Mouse (Mus musculus) neural tube, embryonic 11.5 days (tissue): Measurements from ENCODE around the gene Myl7. TPM values are rescaled to one million over a fixed set of nuclear protein-coding genes. Genes with fewer than 3 reads are reported as not detected.
A peak's percentile ranks its signal among the peaks of the same experiment; 100 is the strongest.

Source experiments
- ATAC-seq: fragments of 200-750 bp; cut with Nextera tagmentation; 2 replicates; pipeline ENCODE4 v1.8.0; 2017; ENCODE audit warnings: moderate number of reproducible peaks, mild to moderate bottlenecking, moderate TSS enrichment, moderate library complexity; ENCODE audit not compliant: insufficient read depth, low FRiP score, low TSS enrichment
- DNase-seq: peaks from one replicate; pipeline ENCODE4 v3.0.0-alpha.2; 2015; ENCODE audit warnings: low spot score
- H3K27ac ChIP-seq: fragments of 300-500 bp; sonication (generic); 2 replicates; pipeline ENCODE4 v1.5.1; 2014; ENCODE audit warnings: low read depth, mild to moderate bottlenecking, low read length
- H3K27me3 ChIP-seq: fragments of 300-500 bp; sonication (generic); 2 replicates; pipeline ENCODE4 v1.6.1; 2014; ENCODE audit warnings: mild to moderate bottlenecking, low read length, mixed read lengths; ENCODE audit not compliant: control insufficient read depth, insufficient read depth
- H3K36me3 ChIP-seq: fragments of 300-500 bp; sonication (generic); 2 replicates; pipeline ENCODE4 v1.6.1; 2014; ENCODE audit warnings: mild to moderate bottlenecking, low read length, moderate library complexity, mixed read lengths; ENCODE audit not compliant: control insufficient read depth, insufficient read depth
- H3K4me1 ChIP-seq: fragments of 300-500 bp; sonication (generic); 2 replicates; pipeline ENCODE4 v1.6.1; 2014; ENCODE audit warnings: low read length, mixed read lengths; ENCODE audit not compliant: control insufficient read depth, insufficient read depth
- H3K4me2 ChIP-seq: fragments of 300-500 bp; sonication (generic); 2 replicates; pipeline ENCODE4 v1.6.1; 2014; ENCODE audit warnings: low read depth, mild to moderate bottlenecking, moderate library complexity
- H3K4me3 ChIP-seq: fragments of 300-500 bp; sonication (generic); 2 replicates; pipeline ENCODE4 v1.5.1; 2014; ENCODE audit warnings: low read depth, low read length
- H3K9ac ChIP-seq: fragments of 300-500 bp; sonication (generic); 2 replicates; pipeline ENCODE4 v1.6.1; 2014; ENCODE audit warnings: mild to moderate bottlenecking, low read length
- H3K9me3 ChIP-seq: fragments of 300-500 bp; sonication (generic); 2 replicates; pipeline ENCODE4 v1.6.1; 2016; ENCODE audit warnings: low read length; ENCODE audit not compliant: control insufficient read depth
- WGBS: fragments of 180-500 bp; shearing (Covaris S2); extraction: QIAGEN DNeasy Blood & Tissue Kit; methylation state at CpG from one replicate; pipeline ENCODE4 v1.1.7; 2014; 5-methylcytosine and 5-hydroxymethylcytosine counted together
- polyA plus RNA-seq: library from polyadenylated mRNA; unstranded; fragments of >200 nt; fragmentation: Nextera tagmentation; extraction: Ambion mirVana; gene quantifications from 2 replicates; pipeline ENCODE4 v1.2.1, GENCODE M21; 2014

Gene Myl7
- polyA plus RNA-seq, 1 experiment from 2014 or later, result 16.9 TPM

- no peaks in the 10 kb centered on the region; the same call in 1 of the 2 replicates for H3K27me3 ChIP-seq
- no peaks in the 10 kb centered on the region for H3K9me3 ChIP-seq
- DNase-seq, result no peak
- no peak overlapping the region for H3K9ac ChIP-seq
- peaks cover 8% of the 10 kb centered on the region for H3K36me3 ChIP-seq
- H3K27ac ChIP-seq, result no peak overlapping the region
- WGBS, result 94% methylated on average over 12 of the region's 12 CpGs
- no peak overlapping the region for H3K4me3 ChIP-seq
- no peaks in the 10 kb centered on the region; the same call in 1 of the 2 replicates for H3K4me1 ChIP-seq
- ATAC-seq, result no peak
- no peak overlapping the region for H3K4me2 ChIP-seq
Measured at GRCm38 (mm10) chr11:5868324-5868723, 30.3 kb downstream of the Myl7 start.

DNA sequence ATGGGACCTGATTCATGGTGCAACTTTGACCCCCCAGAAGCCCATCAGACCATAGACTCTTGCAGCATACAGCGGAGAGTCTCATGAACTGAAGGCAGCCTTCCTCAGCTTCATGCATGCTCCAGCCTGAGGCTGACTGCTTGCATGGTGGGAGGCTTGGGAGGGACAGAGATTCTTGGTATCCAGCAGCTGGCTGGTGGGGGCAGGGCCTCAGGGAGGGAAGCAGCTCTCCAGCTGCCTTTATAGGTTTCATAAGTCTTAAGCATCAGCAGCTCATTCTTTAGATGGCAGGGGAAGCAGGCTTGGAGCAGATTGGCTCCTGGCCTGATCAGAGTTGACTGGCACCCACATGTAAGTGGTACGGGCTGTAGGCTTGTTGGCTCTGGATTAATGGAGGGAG is 31.4 kb downstream of the Myl7 start:
- no peak for ATAC-seq
- H3K4me1 ChIP-seq, result no peaks in the 10 kb centered on the region; the same call in 1 of the 2 replicates
- no peak overlapping the region for H3K9ac ChIP-seq
- H3K4me2 ChIP-seq, result no peak overlapping the region
- no peak overlapping the region for H3K27ac ChIP-seq
- 89% methylated on average over 2 of the region's 2 CpGs for WGBS
- H3K36me3 ChIP-seq, result peaks cover under 1% of the 10 kb centered on the region; the same call in 1 of the 2 replicates
- no peak for DNase-seq
- peaks cover 2% of the 10 kb centered on the region; the same call in 1 of the 2 replicates for H3K27me3 ChIP-seq
- no peaks in the 10 kb centered on the region for H3K9me3 ChIP-seq
- no peak overlapping the region for H3K4me3 ChIP-seq

DNA sequence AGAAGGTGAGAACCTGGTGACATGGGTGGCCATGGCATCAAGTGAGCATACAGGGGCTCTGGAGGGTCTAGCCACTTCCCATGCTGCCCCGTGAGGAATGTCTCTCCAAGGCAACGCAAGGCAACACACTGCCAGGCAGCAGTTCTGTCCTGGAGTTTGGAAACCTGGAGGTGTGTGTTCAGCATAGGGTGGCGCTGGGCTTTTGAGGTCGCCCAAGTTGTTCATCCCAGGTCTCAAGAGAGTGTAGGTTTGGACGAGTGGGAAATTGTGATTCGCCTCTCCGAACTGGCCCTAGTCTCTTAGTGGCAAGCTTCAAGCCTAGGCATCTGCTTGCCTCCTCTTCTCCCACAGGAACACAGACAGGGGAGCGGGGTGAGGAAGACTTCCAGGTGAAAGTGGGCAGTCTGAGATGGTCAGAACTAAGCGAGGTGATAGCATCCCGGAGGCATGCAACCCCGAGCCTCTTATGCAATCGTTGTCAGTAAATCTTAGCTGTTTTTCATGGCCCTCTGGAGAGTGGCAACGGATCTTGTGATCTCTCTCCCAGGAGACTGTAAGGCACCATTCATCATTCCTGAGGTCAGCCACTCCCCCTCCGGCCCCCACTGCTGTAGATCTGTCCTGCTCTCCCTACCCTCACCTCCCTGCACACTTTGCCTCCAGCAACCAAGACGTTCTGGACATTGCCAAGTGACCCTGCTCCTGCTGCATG is 36.0 kb downstream of the Myl7 start:
- peak overlapping the region; percentile 31; the same call in 1 of the 2 replicates for H3K4me3 ChIP-seq
- H3K9ac ChIP-seq, result no peak overlapping the region
- H3K4me2 ChIP-seq, result peak overlapping the region; percentile 46
- H3K36me3 ChIP-seq, result no peaks in the 10 kb centered on the region
- WGBS, result 19% methylated on average over 15 of the region's 15 CpGs
- H3K27me3 ChIP-seq, result peaks cover 17% of the 10 kb centered on the region
- DNase-seq, result no peak
- no peak overlapping the region for H3K27ac ChIP-seq
- no peaks in the 10 kb centered on the region for H3K9me3 ChIP-seq
- H3K4me1 ChIP-seq, result peaks cover 5% of the 10 kb centered on the region; the same call in 1 of the 2 replicates
- ATAC-seq, result no peak

DNA sequence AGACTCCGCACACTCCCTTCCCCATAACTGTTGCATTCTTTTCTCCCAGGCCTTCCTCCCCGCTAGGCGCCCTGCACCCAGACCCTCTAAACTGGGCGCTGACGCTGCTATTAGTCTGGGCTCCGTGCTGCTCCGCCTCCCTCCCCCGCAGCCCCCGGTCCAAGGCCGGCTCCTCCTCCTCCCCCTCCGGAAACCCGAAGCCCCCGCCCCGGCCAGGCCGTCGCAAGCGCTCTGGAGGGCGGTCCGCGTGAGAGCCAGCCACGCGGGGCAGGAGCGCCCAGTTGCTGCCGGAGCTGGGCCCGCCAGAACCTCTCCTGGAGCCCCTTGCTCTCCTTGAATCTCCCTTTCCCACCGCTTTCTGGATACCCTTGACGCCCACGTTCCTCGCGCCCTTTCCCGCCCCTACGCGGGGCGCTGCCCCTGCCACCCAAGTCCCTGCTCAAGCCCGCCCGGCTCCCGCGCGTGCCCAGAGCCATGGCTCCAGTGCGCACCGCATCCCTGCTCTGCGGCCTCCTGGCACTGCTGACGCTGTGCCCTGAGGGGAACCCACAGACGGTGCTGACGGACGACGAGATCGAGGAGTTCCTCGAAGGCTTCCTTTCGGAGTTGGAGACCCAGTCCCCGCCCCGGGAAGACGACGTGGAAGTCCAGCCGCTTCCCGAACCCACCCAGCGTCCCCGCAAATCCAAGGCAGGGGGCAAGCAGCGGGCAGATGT is 36.7 kb downstream of the Myl7 start, which contains the start of gene Aebp1:
Gene Aebp1, plus strand, starts transcription at position 270 of the 716 bp plus-strand sequence.
- H3K4me2 ChIP-seq, result peak within 1 kb of the TSS; percentile 46
- peak; percentile 45 for DNase-seq
- H3K9ac ChIP-seq, result peak within 1 kb of the TSS; percentile 19; the same call in 1 of the 2 replicates
- H3K4me3 ChIP-seq, result peak within 1 kb of the TSS; percentile 31
- ATAC-seq, result no peak
- no peaks in the 10 kb centered on the region for H3K9me3 ChIP-seq
- 3% methylated on average over 50 of the region's 59 CpGs for WGBS
- H3K27ac ChIP-seq, result no peak within 1 kb of the TSS
- H3K36me3 ChIP-seq, result no peaks in the 10 kb centered on the region
- H3K4me1 ChIP-seq, result peaks cover 5% of the 10 kb centered on the region; the same call in 1 of the 2 replicates
- peaks cover 17% of the 10 kb centered on the region for H3K27me3 ChIP-seq

- Histone ChIP-seq H3K27ac (no peak overlapping the region), H3K4me3 (no peak overlapping the region), H3K36me3 (no peaks in the 10 kb centered on the region), H3K4me1 (peaks cover 5% of the 10 kb centered on the region; the same call in 1 of the 2 replicates), H3K9me3 (no peaks in the 10 kb centered on the region), H3K27me3 (peaks cover 17% of the 10 kb centered on the region), H3K9ac (no peak overlapping the region), H3K4me2 (no peak overlapping the region)
- DNase-seq, result no peak
- 67% methylated on average over 6 of the region's 6 CpGs for WGBS
- ATAC-seq, result no peak
Measured at GRCm38 (mm10) chr11:5860639-5861038, 37.9 kb downstream of the Myl7 start.

DNA sequence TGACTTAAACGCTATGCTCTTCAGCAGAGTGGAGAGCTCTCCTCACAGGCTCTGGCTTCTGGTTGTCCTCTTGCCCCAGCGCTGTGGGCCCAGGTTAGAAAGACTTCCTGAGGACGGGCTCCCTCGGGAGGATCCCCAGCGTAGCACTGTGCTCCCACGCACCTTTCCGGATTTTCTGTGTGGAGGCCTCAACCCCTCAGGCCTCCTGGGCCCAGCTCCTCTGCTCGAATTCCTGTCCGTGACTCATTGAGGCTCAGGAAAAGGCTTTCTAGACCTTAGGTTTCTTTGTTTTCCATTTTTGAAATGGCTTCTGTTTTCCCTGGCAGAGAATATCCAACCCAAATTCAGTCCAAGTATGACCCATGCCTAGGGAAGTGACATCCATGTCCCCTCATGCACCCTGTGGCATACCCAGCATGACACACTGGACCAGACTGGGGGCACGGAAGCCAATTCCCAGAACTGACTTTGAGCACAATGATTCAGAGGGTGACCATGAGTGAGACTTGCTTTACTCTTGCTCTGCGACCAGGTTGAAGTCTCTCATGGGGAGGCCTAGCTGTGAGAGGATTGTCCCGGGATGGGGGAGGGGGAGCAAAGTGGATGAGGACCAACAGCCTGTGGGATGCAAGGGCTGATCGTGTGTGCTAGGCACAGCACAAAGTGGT is 38.6 kb downstream of the Myl7 start:
- Histone ChIP-seq H3K4me1 (peaks cover 5% of the 10 kb centered on the region; the same call in 1 of the 2 replicates), H3K9ac (no peak overlapping the region), H3K4me3 (no peak overlapping the region), H3K27me3 (peaks cover 17% of the 10 kb centered on the region), H3K27ac (no peak overlapping the region), H3K4me2 (no peak overlapping the region), H3K9me3 (no peaks in the 10 kb centered on the region), H3K36me3 (no peaks in the 10 kb centered on the region)
- WGBS, result 90% methylated on average over 13 of the region's 13 CpGs
- no peak for ATAC-seq
- no peak for DNase-seq

GRCm38 (mm10) chr11:5858723-5859122 is 39.9 kb downstream of the Myl7 start:
- no peak overlapping the region for H3K9ac ChIP-seq
- DNase-seq (no peak), ATAC-seq (no peak)
- WGBS, result 72% methylated on average over 1 of the region's 1 CpGs
- H3K36me3 ChIP-seq, result no peaks in the 10 kb centered on the region
- peaks cover 5% of the 10 kb centered on the region; the same call in 1 of the 2 replicates for H3K4me1 ChIP-seq
- H3K4me2 ChIP-seq, result no peak overlapping the region
- H3K27me3 ChIP-seq, result peaks cover 17% of the 10 kb centered on the region
- no peak overlapping the region for H3K27ac ChIP-seq
- no peaks in the 10 kb centered on the region for H3K9me3 ChIP-seq
- H3K4me3 ChIP-seq, result no peak overlapping the region

DNA sequence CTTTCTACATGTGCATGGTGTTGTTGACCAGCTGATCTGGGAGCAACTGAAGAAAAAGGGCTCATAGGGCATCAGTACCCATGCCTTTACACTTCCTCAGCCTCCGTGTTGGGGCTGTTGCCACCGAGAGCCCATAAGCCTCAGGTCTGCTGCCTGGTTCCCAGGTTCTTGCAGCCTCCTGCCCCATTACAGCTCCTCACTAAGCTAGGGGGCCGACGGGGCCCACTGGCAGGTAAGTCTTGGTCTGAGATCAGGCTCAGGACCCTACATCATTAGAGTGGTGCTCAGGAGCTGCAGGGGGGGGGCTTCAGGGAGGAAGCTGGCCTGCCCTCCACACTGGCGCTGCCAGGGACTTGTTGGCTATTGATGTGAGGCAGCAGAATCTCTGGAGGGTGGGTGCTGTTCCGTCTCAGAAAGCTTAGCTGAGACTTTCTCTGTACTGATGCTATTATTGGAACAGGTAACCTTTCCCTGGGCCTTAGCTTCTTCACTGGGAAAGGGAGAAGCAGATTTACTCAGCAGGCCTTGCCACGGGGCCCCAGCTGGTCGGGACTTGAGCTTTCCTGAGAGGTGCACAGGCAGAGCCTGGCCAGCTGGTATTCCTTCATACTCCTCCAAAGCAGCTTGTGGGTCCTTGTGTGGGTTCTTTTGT is 42.0 kb downstream of the Myl7 start:
- Histone ChIP-seq H3K27ac (no peak overlapping the region), H3K4me1 (peaks cover 4% of the 10 kb centered on the region; the same call in 1 of the 2 replicates), H3K9me3 (no peaks in the 10 kb centered on the region), H3K4me3 (no peak overlapping the region), H3K9ac (no peak overlapping the region), H3K4me2 (no peak overlapping the region), H3K27me3 (peaks cover 9% of the 10 kb centered on the region), H3K36me3 (no peaks in the 10 kb centered on the region)
- 84% methylated on average over 8 of the region's 8 CpGs for WGBS
- DNase-seq (no peak), ATAC-seq (no peak)
